21 mouse cellular contexts compared by ENCODE assay signal in the genomic region with DNA sequence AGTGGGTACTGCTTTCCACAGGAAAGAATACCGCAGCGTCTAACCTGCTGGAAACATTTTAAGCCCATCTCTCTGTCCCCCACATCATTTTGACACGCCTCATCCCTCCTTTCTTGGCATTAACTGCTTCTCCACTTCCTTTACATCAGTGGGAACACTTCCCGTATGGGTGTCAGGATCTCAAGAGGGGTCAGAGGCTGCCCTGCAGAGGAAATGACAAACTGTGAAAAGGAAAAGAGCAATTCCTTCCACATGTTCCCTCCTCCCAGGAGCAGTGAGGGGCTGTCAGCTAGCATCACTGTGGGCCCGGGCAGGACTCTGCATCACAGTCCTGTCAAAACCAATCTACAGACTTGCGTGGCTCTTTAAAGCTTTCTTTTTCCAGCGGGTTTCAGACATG.
DNase-seq lines count a peak whose midpoint lies in the region; ATAC-seq and TF ChIP-seq lines count a peak whose summit lies in the region.
"Had no signal": no experiment of that assay in that cellular context is flagged by ENCODE, and none has a peak within 500 bp of the region (broad histone marks: within the 10 kb centered on the region; RNA-seq: fewer than 3 reads in every experiment).

No protein-coding gene starts in this region.

- H3K36me3 ChIP-seq in heart, postnatal 0 days (replicated peaks; ENCODE audit: control insufficient read depth, insufficient read depth, low read length): no peaks in the 10 kb centered on the region
- H3K36me3 ChIP-seq in midbrain, embryonic 14.5 days (ENCODE audit: control insufficient read depth, insufficient read depth, low read length): no peaks in the 10 kb centered on the region
- H3K36me3 ChIP-seq in midbrain, embryonic 16.5 days (ENCODE audit: control insufficient read depth, insufficient read depth, low read length): no peaks in the 10 kb centered on the region
- H3K36me3 ChIP-seq in embryonic facial prominence, embryonic 12.5 days: no peaks in the 10 kb centered on the region
- H3K36me3 ChIP-seq in midbrain, embryonic 10.5 days: no peaks in the 10 kb centered on the region
- H3K36me3 ChIP-seq: kidney, embryonic 15.5 days; liver, embryonic 15.5 days had no signal

- H3K4me2 ChIP-seq in heart, postnatal 0 days (ENCODE audit: low read depth, low read length): no peak overlapping the region
- H3K4me2 ChIP-seq in midbrain, embryonic 14.5 days (ENCODE audit: low read length): no peak overlapping the region
- no peak overlapping the region for H3K4me2 ChIP-seq in midbrain, embryonic 16.5 days (ENCODE audit: low read length)
- 0 out of 2 replicates have a peak overlapping the region, but pooled peaks have one; percentile 17 for H3K4me2 ChIP-seq in embryonic facial prominence, embryonic 12.5 days (replicated peaks)
- H3K4me2 ChIP-seq: kidney, embryonic 15.5 days; liver, embryonic 15.5 days had no signal

- H3K27me3 ChIP-seq in heart, postnatal 0 days (ENCODE audit: control insufficient read depth, insufficient read depth, low read length): no peaks in the 10 kb centered on the region
- H3K27me3 ChIP-seq in midbrain, embryonic 14.5 days (ENCODE audit: control insufficient read depth, insufficient read depth, low read length): no peaks in the 10 kb centered on the region
- no peaks in the 10 kb centered on the region for H3K27me3 ChIP-seq in midbrain, embryonic 16.5 days (ENCODE audit: control insufficient read depth, insufficient read depth, low read depth, low read length)
- no peaks in the 10 kb centered on the region for H3K27me3 ChIP-seq in embryonic facial prominence, embryonic 12.5 days
- no peaks in the 10 kb centered on the region for H3K27me3 ChIP-seq in midbrain, embryonic 10.5 days (ENCODE audit: low read depth, poor library complexity, severe bottlenecking)
- H3K27me3 ChIP-seq: kidney, embryonic 15.5 days; liver, embryonic 15.5 days; megakaryocyte, embryonic 14.5 days had no signal

- H3K4me3 ChIP-seq in heart, postnatal 0 days (ENCODE audit: low read depth, low read length): no peak overlapping the region
- H3K4me3 ChIP-seq in midbrain, embryonic 14.5 days (replicated peaks; ENCODE audit: low read depth, low read length): no peak overlapping the region
- no peak overlapping the region for H3K4me3 ChIP-seq in midbrain, embryonic 16.5 days (ENCODE audit: low read depth, low read length)
- H3K4me3 ChIP-seq in embryonic facial prominence, embryonic 12.5 days: no peak overlapping the region
- no peak overlapping the region for H3K4me3 ChIP-seq in midbrain, embryonic 10.5 days
- H3K4me3 ChIP-seq: heart, adult 2 months; kidney, embryonic 15.5 days; liver, embryonic 15.5 days; megakaryocyte, embryonic 14.5 days had no signal

- H3K9ac ChIP-seq in heart, postnatal 0 days (replicated peaks; ENCODE audit: low read depth, low read length): no peak overlapping the region
- H3K9ac ChIP-seq in midbrain, embryonic 14.5 days (replicated peaks; ENCODE audit: low read length): no peak overlapping the region
- no peak overlapping the region for H3K9ac ChIP-seq in midbrain, embryonic 16.5 days (ENCODE audit: low read depth, low read length)
- no peak overlapping the region for H3K9ac ChIP-seq in embryonic facial prominence, embryonic 12.5 days
- H3K9ac ChIP-seq: forebrain, postnatal 0 days; kidney, embryonic 15.5 days; liver, embryonic 15.5 days had no signal

- H3K4me1 ChIP-seq in heart, postnatal 0 days (ENCODE audit: control insufficient read depth, insufficient read depth): no peaks in the 10 kb centered on the region
- no peaks in the 10 kb centered on the region for H3K4me1 ChIP-seq in midbrain, embryonic 14.5 days (ENCODE audit: control insufficient read depth, insufficient read depth, low read length)
- H3K4me1 ChIP-seq in midbrain, embryonic 16.5 days (ENCODE audit: control insufficient read depth, insufficient read depth, low read length): no peaks in the 10 kb centered on the region
- H3K4me1 ChIP-seq in embryonic facial prominence, embryonic 12.5 days: peaks cover 4% of the 10 kb centered on the region; the same call in 1 of the 2 replicates
- H3K4me1 ChIP-seq in midbrain, embryonic 10.5 days: no peaks in the 10 kb centered on the region
- H3K4me1 ChIP-seq: liver, embryonic 15.5 days; megakaryocyte, embryonic 14.5 days had no signal

- no peak for TF ChIP-seq CTCF in heart, postnatal 0 days (IDR thresholded peaks at IDR 0.05; ENCODE audit: low read depth)

- no peak for TF ChIP-seq EP300 in heart, postnatal 0 days (IDR thresholded peaks at IDR 0.05; ENCODE audit: low read depth)

- H3K9me3 ChIP-seq in heart, postnatal 0 days (replicated peaks; ENCODE audit: control insufficient read depth, low read length): no peaks in the 10 kb centered on the region
- H3K9me3 ChIP-seq in midbrain, embryonic 14.5 days (ENCODE audit: control insufficient read depth, low read length): no peaks in the 10 kb centered on the region
- no peaks in the 10 kb centered on the region for H3K9me3 ChIP-seq in midbrain, embryonic 16.5 days (replicated peaks; ENCODE audit: control insufficient read depth, low read length, poor library complexity, severe bottlenecking)
- no peaks in the 10 kb centered on the region for H3K9me3 ChIP-seq in embryonic facial prominence, embryonic 12.5 days
- H3K9me3 ChIP-seq in midbrain, embryonic 10.5 days (replicated peaks): no peaks in the 10 kb centered on the region
- H3K9me3 ChIP-seq: kidney, embryonic 15.5 days; liver, embryonic 15.5 days had no signal

- peak; percentile 22 for DNase-seq in heart, postnatal 0 days (ENCODE audit: low spot score)
- no peak for DNase-seq in heart, adult 9 months (ENCODE audit: low spot score in 2 of 2)
- peak; percentile 11 for DNase-seq in midbrain, embryonic 14.5 days
- DNase-seq in yolk sac, embryonic 10.5 days (ENCODE audit: low spot score): peak; percentile 2
- DNase-seq in thymus, postnatal 14 days: no peak
- DNase-seq in midbrain, embryonic 10.5 days (ENCODE audit: low spot score): no peak
- DNase-seq: adrenal gland, adult 2 months; cerebellum, postnatal 36 days; forebrain, postnatal 0 days; heart, adult 2 months; heart, postnatal 36 days; layer of hippocampus, adult 9-11 months; lung, postnatal 10 days; right cerebral cortex, adult 18-20 months; thymus, postnatal 4 days had no signal

- no peak overlapping the region for H3K27ac ChIP-seq in heart, postnatal 0 days (ENCODE audit: low read depth)
- no peak overlapping the region for H3K27ac ChIP-seq in midbrain, embryonic 14.5 days (replicated peaks; ENCODE audit: low read depth, low read length)
- no peak overlapping the region for H3K27ac ChIP-seq in midbrain, embryonic 16.5 days (ENCODE audit: low read length)
- H3K27ac ChIP-seq in embryonic facial prominence, embryonic 12.5 days: no peak overlapping the region
- no peak overlapping the region for H3K27ac ChIP-seq in midbrain, embryonic 10.5 days (replicated peaks)
- H3K27ac ChIP-seq: heart, adult 2 months; kidney, embryonic 15.5 days; liver, embryonic 15.5 days had no signal

- ATAC-seq in heart, postnatal 0 days (ENCODE audit: insufficient read depth, low read depth): peak; percentile 24; the same call in 1 of the 2 replicates
- ATAC-seq in midbrain, embryonic 14.5 days (ENCODE audit: low FRiP score, low TSS enrichment): no peak
- no peak for ATAC-seq in midbrain, embryonic 16.5 days
- no peak for ATAC-seq in embryonic facial prominence, embryonic 12.5 days (ENCODE audit: insufficient number of reproducible peaks, insufficient read depth, low FRiP score, low TSS enrichment)
- ATAC-seq: forebrain, postnatal 0 days; inflammation-experienced regulatory T-cells, adult 6 months had no signal

- WGBS in heart, postnatal 0 days: 50% methylated on average over 7 of the region's 7 CpGs
- 70% methylated on average over 7 of the region's 7 CpGs for WGBS in midbrain, embryonic 14.5 days
- 64% methylated on average over 7 of the region's 7 CpGs for WGBS in midbrain, embryonic 16.5 days
- 21% methylated on average over 7 of the region's 7 CpGs for WGBS in embryonic facial prominence, embryonic 12.5 days
- WGBS in midbrain, embryonic 10.5 days: 77% methylated on average over 7 of the region's 7 CpGs

Comparison
In these comparisons a context has a peak if more than half of its experiments do, and no peak if none do; other contexts are left out.
1. DNase-seq: peak in heart, postnatal 0 days (single experiment), midbrain, embryonic 14.5 days (single experiment) and yolk sac, embryonic 10.5 days (single experiment); none in heart, adult 9 months (0 of 2), thymus, postnatal 14 days (single experiment) and midbrain, embryonic 10.5 days (single experiment).